Mouse (Mus musculus) heart, postnatal 25 days (tissue): ENCODE data around the gene Apoa2. TPM values are rescaled to one million over a fixed set of nuclear protein-coding genes. Genes with fewer than 3 reads are reported as not detected.

Experiments
- DNase-seq: peaks from one replicate; pipeline ENCODE4 v3.0.0; 2022; ENCODE audit warnings: low spot score
- intact Hi-C: fragments of 180-260 bp; cut with DNase I; formaldehyde crosslinking; loops from one replicate; pipeline ENCODE4 v1.15.1; 2025
- total RNA-seq, 2 experiments: library from RNA; stranded (reverse); gene quantifications; 2 replicates each; pipeline ENCODE4 v1.2.3; 2021

The Apoa2 gene
- total RNA-seq = 1 to 10 TPM; 2.9 to 3.0 TPM

- no peak for DNase-seq
- intact Hi-C loops = no loop called here
Measured at GRCm38 (mm10) chr1:171224857-171225256, at the start of gene Apoa2. TSS of gene Apoa2 (plus strand) at chr1:171225054.

GRCm38 (mm10) chr1:171179487-171180171 is 45.2 kb upstream of the Apoa2 start:
- intact Hi-C loops = no loop called here
- DNase-seq = no peak

- no peak for DNase-seq
- intact Hi-C loops = no loop called here
Measured at GRCm38 (mm10) chr1:171183025-171183424, 41.8 kb upstream of the Apoa2 start.

GRCm38 (mm10) chr1:171183620-171184019 is 41.2 kb upstream of the Apoa2 start:
- intact Hi-C loops = no loop called here
- DNase-seq = peak; percentile 31

- intact Hi-C loops = no loop called here
- DNase-seq = no peak
Measured at GRCm38 (mm10) chr1:171184314-171184713, 40.5 kb upstream of the Apoa2 start.

GRCm38 (mm10) chr1:171185655-171186054 is 39.2 kb upstream of the Apoa2 start:
- no peak for DNase-seq
- intact Hi-C loops = no loop called here

GRCm38 (mm10) chr1:171187851-171188700 is 36.8 kb upstream of the Apoa2 start:
- no peak for DNase-seq
- intact Hi-C loops = no loop called here

GRCm38 (mm10) chr1:171189046-171189445 is 35.8 kb upstream of the Apoa2 start:
- DNase-seq = no peak
- intact Hi-C loops = no loop called here

GRCm38 (mm10) chr1:171189476-171190114 is 35.3 kb upstream of the Apoa2 start:
- no peak for DNase-seq
- intact Hi-C loops = no loop called here

GRCm38 (mm10) chr1:171190832-171191231 is 34.0 kb upstream of the Apoa2 start:
- intact Hi-C loops = no loop called here
- DNase-seq = no peak

- intact Hi-C loops = loop anchor here (2.0 kb wide), 1 partner anchor 29 kb away; no protein-coding TSS in a partner anchor
- no peak for DNase-seq
Measured at GRCm38 (mm10) chr1:171192283-171192682, 32.6 kb upstream of the Apoa2 start.

- no peak for DNase-seq
Measured at GRCm38 (mm10) chr1:171193093-171193840, 31.6 kb upstream of the Apoa2 start.

GRCm38 (mm10) chr1:171193911-171194830 is 30.7 kb upstream of the Apoa2 start:
- intact Hi-C loops = loop anchor here (2.0 kb wide), 2 partner anchors 27 kb away; no protein-coding TSS in a partner anchor
- DNase-seq = no peak

More at GRCm38 (mm10) chr1:171193093-171193840, 31.6 kb upstream of the Apoa2 start:
- intact Hi-C loops = loop anchor here (2.0 kb wide), 1 partner anchor 28 kb away; no protein-coding TSS in a partner anchor

- no peak for DNase-seq
- intact Hi-C loops = loop anchor here (2.0 kb wide), 1 partner anchor 28 kb away; no protein-coding TSS in a partner anchor
Measured at GRCm38 (mm10) chr1:171195046-171195822, 29.6 kb upstream of the Apoa2 start.

GRCm38 (mm10) chr1:171195887-171196397 is 28.9 kb upstream of the Apoa2 start, which contains the start of gene Pcp4l1:
TSS of gene Pcp4l1 (minus strand) at chr1:171196268.
- peak; percentile 70 for DNase-seq
- intact Hi-C loops = loop anchor here (2.0 kb wide), 1 partner anchor 29 kb away; no protein-coding TSS in a partner anchor

- intact Hi-C loops = no loop called here
- no peak for DNase-seq
Measured at GRCm38 (mm10) chr1:171199532-171199931, 25.3 kb upstream of the Apoa2 start.

- intact Hi-C loops = no loop called here
- DNase-seq = no peak
Measured at GRCm38 (mm10) chr1:171200769-171201168, 24.1 kb upstream of the Apoa2 start.
